Mouse (Mus musculus): ENCODE results near the gene BC004004.
"Not testable (repeated sequence)": the region's sequence is repeated elsewhere in the genome, so short reads cannot be mapped to it uniquely, and the experiment has no call there.

BC004004 gene

GRCm38 (mm10) chr17:29261603-29262258 is 6.9 kb upstream of the BC004004 start:
- DNase-seq, result no peak

GRCm38 (mm10) chr17:29262259-29262649 is 6.3 kb upstream of the BC004004 start:
- no peak for DNase-seq

DNA sequence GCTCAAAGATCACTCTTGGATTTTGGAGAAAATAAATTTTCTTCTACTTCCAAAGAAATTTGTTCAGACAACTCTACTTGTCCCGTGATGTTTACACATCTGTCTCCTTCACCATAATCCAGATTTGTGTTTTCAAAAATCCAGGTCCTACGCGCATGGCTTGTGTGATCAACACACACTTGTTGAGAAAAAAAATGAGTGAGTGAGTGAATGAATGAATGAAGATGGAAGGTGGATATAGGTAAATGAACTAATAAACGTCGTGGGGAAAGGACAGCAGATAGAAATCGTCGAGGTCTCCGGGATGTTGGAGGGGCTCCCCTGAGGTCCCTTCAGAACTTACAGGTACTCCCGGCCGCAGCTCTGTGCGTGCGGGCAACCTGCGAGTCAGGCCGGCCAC is 5.2 kb upstream of the BC004004 start:
- no peak for DNase-seq

DNA sequence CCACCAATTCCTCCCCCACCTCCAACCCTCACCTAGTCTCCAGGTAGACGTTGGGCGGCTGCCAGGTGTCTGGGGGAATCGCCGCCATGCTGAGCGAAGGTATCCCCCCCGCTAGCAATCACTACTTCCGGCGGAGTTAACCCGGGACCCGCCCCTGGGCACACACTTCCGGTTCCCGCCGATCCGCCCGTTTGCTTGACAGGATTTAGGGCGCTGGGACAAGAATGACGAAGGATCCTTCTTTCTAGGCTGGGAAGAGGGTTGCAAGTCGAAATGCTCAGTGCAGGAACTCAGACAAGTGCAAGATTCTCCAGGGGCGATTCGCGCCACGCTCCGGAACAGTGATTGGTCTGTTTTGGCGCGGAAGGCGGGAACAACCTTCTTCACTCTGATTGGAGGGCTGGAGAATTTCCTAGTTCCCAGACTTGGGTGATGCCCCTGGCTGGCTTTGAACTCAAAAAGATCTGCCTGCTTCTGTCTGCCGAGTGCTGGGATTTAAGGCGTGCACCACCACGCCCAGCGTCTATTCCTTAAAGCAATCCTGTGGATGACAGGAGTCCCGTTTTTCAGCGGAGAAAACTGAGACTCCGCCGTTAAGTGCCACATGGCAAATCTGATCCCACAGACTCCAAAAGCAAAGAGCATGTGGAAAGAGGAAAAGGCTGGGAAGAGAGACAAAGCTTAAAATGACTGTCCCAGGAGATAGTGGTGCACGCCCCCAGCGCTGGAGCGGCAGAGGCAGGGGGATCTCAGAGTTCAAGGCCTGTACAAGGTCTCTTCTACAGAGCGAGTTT is 4.6 kb upstream of the BC004004 start, which contains the start of gene Ppil1:
Gene Ppil1, minus strand, starts transcription at position 347 of the 794 bp plus-strand sequence.
- peak; percentile 83 for DNase-seq

DNA sequence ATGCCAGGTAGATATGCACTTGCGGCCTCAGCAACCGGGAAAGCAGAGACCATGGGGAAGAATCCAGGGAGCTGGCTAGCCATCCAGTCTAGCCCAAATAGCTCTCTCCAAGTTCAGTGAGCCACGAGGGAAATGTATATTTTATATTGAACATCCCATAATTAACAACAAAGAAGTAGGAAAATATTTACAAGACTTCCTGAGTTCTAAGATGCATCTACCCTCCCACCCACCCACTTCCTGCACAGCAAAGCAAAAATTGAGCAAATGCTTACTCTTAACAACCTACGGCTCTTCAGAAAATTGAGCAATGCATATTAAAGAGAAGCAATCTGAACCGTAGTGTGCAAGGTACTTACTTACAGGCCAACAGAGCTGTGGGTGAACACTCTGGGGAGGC is 3.8 kb upstream of the BC004004 start:
- DNase-seq, result no peak

DNA sequence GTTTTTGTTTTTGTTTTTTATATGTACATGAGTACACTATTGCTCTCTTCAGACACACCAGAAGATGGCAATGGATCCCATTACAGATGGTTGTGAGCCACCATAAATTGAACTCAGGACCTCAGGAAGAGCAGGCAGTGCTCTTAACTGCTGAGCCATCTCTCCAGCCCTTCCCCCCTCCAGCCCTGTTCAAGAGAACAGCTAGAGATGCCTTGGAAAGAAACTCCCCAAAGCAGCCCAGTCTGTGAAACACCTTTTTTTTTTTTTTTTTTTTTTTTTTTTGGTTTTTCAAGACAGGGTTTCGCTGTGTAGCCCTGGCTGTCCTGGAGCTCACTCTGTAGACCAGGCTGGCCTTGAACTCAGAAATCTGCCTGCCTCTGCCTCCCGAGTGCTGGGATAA is 1.5 kb upstream of the BC004004 start:
- not testable (repeated sequence) for DNase-seq

DNA sequence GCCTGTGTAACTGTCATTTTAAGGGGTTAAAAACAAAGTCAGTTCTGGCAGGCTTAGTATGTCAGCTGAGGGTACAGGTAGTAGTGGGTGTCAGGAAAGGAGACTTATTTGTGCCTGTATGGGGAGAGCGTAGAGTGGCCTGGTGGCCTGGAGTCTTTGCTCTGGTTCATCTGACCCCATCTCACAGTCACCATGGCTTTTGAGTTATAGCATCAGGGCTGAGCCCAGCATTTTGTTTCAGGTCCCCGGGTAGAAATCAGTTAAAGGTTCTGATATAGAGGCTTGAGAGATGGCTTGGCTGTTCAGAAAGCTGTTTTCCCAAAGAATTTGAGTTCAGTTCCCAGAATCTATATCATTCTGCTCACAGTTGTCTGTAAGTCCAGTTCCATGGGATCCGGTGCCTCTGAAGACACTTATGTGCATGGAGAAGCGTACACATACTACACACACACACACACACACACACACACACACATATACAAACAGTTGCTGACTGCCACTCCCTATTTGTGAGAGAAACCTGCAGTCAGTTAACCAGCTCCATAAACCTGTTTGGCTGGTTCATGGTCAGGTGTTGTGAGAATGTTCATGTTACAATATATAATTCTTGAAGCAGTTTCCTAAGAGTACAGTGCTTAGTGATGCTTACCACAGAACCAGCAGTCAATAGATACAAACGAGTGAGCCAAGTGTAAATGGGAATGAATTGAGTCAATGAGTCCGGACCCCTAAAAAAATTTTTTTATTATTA is 482 bp upstream of the BC004004 start:
- DNase-seq, result peak; percentile 70

DNA sequence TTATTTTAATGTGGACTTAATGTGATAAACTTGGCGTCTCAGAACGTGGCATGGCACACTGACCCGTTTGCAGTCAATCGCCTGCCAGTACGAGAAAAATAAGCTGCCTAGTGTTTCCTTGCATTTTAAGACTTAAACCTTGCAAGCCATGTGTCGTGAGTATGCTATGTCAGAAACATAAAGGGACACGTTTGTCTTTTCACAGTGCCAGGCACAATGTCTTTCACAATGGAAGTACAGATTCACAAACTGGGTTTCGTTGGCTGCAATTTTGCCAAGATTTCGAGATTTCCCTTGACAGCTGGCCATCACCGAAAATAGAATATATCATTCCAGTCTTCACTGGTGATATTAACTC is 740 bp downstream of the BC004004 start:
- DNase-seq, result no peak

DNA sequence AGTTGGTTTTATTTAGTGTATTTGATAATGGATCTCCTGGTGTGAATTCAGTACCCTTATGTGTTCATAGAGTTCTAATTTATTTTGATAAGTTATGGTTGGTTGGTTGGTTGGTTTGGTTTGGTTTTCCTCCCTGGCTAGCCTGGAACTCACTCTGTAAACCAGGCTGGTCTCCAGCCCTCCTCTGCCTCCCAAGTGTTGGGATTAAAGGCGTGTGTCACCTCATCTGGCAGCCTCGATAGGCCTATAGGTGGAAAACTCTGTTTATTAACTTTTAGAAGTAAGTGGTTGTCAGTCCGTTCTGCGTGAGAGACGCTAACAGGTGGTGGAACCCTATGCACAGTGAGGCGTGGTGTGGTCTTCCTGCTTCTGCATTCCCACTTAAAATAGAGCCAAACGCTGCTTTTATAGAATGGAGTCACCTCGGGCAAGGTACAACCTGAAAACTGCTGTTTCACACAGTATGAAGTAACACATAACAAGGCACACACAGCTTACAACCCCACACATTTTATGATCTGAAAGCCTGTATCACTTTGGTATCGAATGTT is 1.6 kb downstream of the BC004004 start:
- no peak for DNase-seq

DNA sequence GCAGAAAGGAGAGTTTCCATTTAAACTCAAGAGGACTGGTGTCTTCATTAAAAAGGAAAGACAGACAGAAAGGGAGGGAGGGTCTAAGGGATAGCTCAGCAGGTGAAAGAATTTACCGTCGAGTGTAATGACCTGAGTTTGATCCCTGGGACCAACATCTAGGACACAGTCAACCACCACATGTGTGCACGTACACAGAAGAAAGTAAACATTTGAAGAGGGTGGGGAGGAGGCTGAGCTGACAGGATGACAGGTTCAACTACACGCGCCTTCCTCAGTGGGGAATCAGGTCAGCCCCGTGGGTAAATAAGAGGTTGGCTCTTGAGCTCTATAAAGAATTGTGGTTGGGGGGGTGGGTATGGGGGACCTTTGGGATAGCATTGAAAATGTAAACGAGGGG is 4.6 kb downstream of the BC004004 start:
- no peak for DNase-seq

DNA sequence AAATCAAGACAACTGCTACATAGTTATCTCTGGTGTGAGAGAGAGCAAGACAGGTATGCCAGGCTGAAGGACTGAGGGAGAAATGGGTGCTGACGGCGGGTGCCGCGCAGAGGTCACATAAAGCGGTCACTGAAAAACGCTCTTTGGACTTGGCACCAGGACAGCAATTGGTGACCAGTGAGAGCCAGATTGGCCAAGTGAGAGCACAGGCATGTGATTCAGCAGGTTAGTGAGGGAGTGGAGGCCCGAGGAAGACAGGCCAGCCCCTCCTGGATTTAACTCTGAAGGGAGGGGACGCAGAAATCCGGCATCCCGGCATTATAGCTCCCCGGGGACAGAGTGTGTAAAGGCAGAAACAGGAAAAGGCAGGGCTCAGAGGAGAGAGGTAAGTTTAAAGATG is 5.3 kb downstream of the BC004004 start:
- DNase-seq, result peak; percentile 75

- DNase-seq, result no peak
These were observed 11.8 kb downstream of the BC004004 start for GRCm38 (mm10) chr17:29280422-29280821.

- DNase-seq, result no peak
These were observed 13.0 kb downstream of the BC004004 start for GRCm38 (mm10) chr17:29281541-29281940.

DNA sequence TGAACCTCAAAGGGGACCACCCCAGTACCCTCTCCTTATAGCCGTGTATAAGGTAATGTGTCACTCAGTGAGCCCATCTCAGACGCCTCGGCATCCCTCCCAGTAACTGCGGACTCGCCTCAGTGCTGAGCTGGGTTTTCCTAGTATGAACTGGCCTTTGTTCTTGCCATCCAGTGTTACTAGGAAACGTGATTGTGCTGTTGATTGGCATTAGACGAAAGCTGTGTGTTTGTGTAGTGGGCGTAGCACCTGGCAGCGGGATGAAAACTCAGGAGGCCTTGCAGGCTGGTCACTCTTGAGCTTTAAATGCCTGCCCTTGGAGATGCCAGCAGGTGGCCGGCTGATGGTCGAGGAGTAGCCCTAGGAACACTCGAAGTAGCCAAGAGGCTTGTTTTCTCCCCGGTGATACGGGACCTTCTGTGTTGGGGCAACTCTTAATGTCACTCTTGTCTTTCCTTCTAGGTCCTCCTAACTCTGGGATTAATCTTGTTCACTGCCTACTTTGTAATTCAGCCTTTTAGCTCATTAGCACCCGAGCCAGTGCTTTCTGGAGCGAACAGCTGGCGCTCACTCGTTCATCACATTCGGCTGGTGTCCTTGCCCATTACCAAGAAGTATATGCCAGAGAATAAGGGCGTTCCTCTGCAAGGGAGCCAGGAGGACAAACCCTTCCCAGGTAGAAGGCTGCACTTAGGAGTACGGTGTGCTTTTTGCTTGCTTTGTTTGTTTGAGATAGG is 13.8 kb downstream of the BC004004 start:
- peak; percentile 45 for DNase-seq

GRCm38 (mm10) chr17:29291793-29292192 is 23.2 kb downstream of the BC004004 start:
- DNase-seq, result no peak

- DNase-seq, result no peak
These were observed 24.4 kb downstream of the BC004004 start for GRCm38 (mm10) chr17:29292996-29293395.

GRCm38 (mm10) chr17:29293807-29294605 is 25.4 kb downstream of the BC004004 start:
- peak; percentile 60 for DNase-seq

- no peak for DNase-seq
These were observed 27.2 kb downstream of the BC004004 start for GRCm38 (mm10) chr17:29295835-29296234.

GRCm38 (mm10) chr17:29297321-29297720 is 28.7 kb downstream of the BC004004 start:
- no peak for DNase-seq

- DNase-seq, result no peak
These were observed 29.2 kb downstream of the BC004004 start for GRCm38 (mm10) chr17:29297813-29298212.

- DNase-seq, result no peak
These were observed 30.7 kb downstream of the BC004004 start for GRCm38 (mm10) chr17:29299282-29299681.

DNA sequence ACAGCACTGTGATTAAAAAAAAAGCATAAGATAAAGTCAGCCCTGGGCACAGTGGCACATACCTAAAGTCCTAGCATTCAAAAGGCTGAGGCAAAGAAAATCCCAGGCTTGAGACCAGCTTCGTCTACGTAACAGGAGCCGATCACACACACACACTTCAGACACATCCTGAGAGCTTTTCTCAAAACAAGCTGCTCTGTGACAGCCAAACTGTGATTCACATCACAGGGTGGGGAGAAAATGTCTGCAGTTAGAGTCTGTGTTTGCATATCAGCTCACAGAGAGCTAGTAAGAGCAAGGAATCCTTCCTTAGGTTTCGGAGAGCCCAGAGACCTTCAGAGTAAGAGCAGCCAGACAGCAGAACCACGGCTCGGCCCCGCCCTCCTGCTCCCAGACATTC is 32.3 kb downstream of the BC004004 start:
- no peak for DNase-seq

Measured in lung, postnatal 36 days (tissue).